Comparison of ENCODE assay signal across 1 mouse cellular context in the genomic region with DNA sequence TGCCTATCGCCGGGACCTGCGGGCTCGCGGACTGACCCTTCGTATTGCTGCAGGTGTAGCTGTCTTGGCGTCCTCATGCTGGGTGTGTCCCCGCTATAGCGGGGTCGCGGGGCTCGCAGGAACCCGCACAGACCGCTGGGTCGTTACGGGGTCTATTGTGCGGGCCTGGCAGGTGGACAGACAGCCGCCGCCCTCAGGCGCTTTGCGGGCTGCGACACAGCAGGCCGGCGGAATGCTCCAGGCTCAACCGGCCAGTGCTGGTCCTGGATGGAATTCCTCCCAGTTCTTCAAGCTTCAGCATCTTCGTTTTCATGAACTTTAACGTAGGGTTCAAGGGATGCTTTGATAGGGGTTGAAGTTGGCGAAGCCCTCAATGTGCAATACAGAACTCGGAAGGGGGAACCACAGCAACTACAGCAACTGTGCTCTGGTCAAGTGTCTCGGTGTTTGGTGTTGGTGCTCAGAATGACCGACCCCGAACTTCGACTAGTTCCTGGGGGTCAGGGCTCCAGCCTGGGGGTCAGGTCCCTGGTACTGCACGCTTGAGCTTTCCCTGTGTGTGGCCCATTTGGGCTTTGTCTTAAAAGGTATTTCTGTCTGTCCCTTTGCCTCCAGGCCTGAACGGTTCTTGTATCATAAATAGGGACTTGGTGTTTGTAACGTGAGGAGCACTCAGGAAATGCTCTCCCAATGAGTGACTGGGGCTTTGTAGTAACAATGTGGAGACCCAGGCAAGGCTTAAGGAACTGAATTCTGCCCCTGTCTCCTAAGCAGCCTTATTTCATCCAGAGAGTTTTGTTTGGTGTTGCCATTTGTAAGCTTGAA.
TF ChIP-seq lines count a peak whose summit lies in the region.

No protein-coding gene starts in this region.

TF ChIP-seq in MEL, 35 proteins besides CTCF, POLR2A, EP300 and RAD21 (continued from another document):
- 0 out of 2 replicates have a peak, but pooled peaks have one; percentile 5 for TF ChIP-seq CHD1 (IDR thresholded peaks at IDR 0.05; ENCODE audit: low read depth, low read length)
- TF ChIP-seq GABPA (IDR thresholded peaks at IDR 0.05; ENCODE audit: low read depth, low read length) = no peak
- TF ChIP-seq MYC (IDR thresholded peaks at IDR 0.05; ENCODE audit: low read depth, low read length) = peak; percentile 60; the same call in 1 of the 2 replicates
- no peak; the same call in 1 of the 2 replicates for TF ChIP-seq MXI1 (IDR thresholded peaks at IDR 0.05; ENCODE audit: low read depth, low read length)
- no peak for TF ChIP-seq MAX (IDR thresholded peaks at IDR 0.05; ENCODE audit: low read length)
- TF ChIP-seq NELFE (IDR thresholded peaks at IDR 0.05; ENCODE audit: low read depth, low read length) = no peak
- peak; percentile 41; the same call in 1 of the 2 replicates for TF ChIP-seq SIN3A (IDR thresholded peaks at IDR 0.05; ENCODE audit: low read length)
- TF ChIP-seq USF2 (IDR thresholded peaks at IDR 0.05; ENCODE audit: borderline replicate concordance in 1 of 2, insufficient read depth in 1 of 2, low read depth in 1 of 2, low read length in 2 of 2) = no peak
- no peak for TF ChIP-seq TCF12 (IDR thresholded peaks at IDR 0.05; ENCODE audit: low read depth, low read length)
TF ChIP-seq in MEL: peak in this region for 4.
